Mouse (Mus musculus) heart, adult 8-10 months (tissue): ENCODE results near the gene C1ql4. TPM values are rescaled to one million over a fixed set of nuclear protein-coding genes. Genes with fewer than 3 reads are reported as not detected.
"Not testable (repeated sequence)": the region's sequence is repeated elsewhere in the genome, so short reads cannot be mapped to it uniquely, and the experiment has no call there.

ENCODE experiments used
- DNase-seq: peaks from one replicate; pipeline ENCODE4 v3.0.0; 2022; ENCODE audit warnings: low spot score
- total RNA-seq, 4 experiments: library from RNA; stranded (reverse); gene quantifications; 2 replicates each; pipeline ENCODE4 v1.2.4; 2022

C1ql4 gene
- total RNA-seq, 4 experiments from 2014 or later, result not detected

- DNase-seq, result no peak
Observed at GRCm38 (mm10) chr15:99098493-99098861, 10.9 kb upstream of the C1ql4 start.

GRCm38 (mm10) chr15:99097840-99098492 is 10.3 kb upstream of the C1ql4 start:
- no peak for DNase-seq

GRCm38 (mm10) chr15:99096831-99097500 is 9.3 kb upstream of the C1ql4 start:
- DNase-seq, result no peak

GRCm38 (mm10) chr15:99096061-99096793 is 8.6 kb upstream of the C1ql4 start:
- DNase-seq, result no peak

- DNase-seq, result no peak
Observed at GRCm38 (mm10) chr15:99095356-99095755, 7.7 kb upstream of the C1ql4 start.

GRCm38 (mm10) chr15:99094631-99095270 is 7.1 kb upstream of the C1ql4 start:
- no peak for DNase-seq

GRCm38 (mm10) chr15:99093291-99094258 is 6.0 kb upstream of the C1ql4 start:
- DNase-seq, result no peak

GRCm38 (mm10) chr15:99092870-99093269 is 5.3 kb upstream of the C1ql4 start, which contains the start of gene Dnajc22:
Gene Dnajc22 (plus strand): TSS chr15:99093170.
- DNase-seq, result no peak

GRCm38 (mm10) chr15:99089069-99089468 is 1.5 kb upstream of the C1ql4 start:
- no peak for DNase-seq

GRCm38 (mm10) chr15:99088292-99088691 is 675 bp upstream of the C1ql4 start:
- peak; percentile 45 for DNase-seq

GRCm38 (mm10) chr15:99085997-99086396 is 1.6 kb downstream of the C1ql4 start:
- DNase-seq, result no peak

GRCm38 (mm10) chr15:99084618-99085017 is 3.0 kb downstream of the C1ql4 start:
- no peak for DNase-seq

GRCm38 (mm10) chr15:99083867-99084557 is 3.6 kb downstream of the C1ql4 start:
- no peak for DNase-seq

GRCm38 (mm10) chr15:99083258-99083657 is 4.4 kb downstream of the C1ql4 start:
- no peak for DNase-seq

- DNase-seq, result no peak
Observed at GRCm38 (mm10) chr15:99082840-99083239, 4.8 kb downstream of the C1ql4 start.

- DNase-seq, result no peak
Observed at GRCm38 (mm10) chr15:99082322-99082721, 5.3 kb downstream of the C1ql4 start.

- no peak for DNase-seq
Observed at GRCm38 (mm10) chr15:99079804-99080203, 7.8 kb downstream of the C1ql4 start.

GRCm38 (mm10) chr15:99078181-99078910 is 9.3 kb downstream of the C1ql4 start:
- no peak for DNase-seq

GRCm38 (mm10) chr15:99076011-99076410 is 11.6 kb downstream of the C1ql4 start:
- DNase-seq, result not testable (repeated sequence)
